Mouse (Mus musculus): ENCODE data around the gene Plxna2.

The Plxna2 gene

DNA sequence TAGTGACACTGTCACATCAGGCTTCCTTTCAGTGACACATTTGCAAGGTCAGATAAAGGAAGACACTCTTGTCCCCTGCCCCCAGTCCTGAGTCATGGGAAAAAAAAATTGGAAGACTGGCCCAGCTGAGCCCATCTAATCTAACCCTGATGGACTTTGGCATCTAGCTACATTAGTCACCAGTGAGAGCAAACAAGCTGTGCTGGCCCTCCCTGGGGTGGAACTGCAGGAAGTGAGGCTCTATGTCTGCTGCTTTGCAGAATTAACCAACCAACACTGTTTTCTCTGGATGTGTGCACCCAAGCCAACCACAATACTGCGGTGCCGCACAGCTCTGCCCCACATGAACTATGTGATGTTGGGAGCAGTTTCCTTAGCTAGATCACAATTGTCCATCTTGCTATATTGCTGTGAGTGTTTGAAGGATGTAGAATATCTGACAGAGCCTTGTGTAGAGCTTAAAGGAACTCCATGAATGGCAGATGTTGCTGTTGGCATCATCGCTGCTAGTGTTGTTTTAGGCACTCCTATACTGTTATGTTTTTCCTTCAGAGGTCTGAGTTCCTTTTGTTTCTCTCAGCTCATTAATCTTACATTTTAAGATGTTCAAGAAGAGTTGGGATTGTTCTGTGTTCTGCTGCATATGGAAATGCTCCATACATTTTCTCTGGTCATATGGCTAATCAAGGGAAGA is 42.6 kb downstream of the Plxna2 start:
- peak; percentile 87 to 90 for DNase-seq (ENCODE audit: low spot score in 2 of 2)

DNA sequence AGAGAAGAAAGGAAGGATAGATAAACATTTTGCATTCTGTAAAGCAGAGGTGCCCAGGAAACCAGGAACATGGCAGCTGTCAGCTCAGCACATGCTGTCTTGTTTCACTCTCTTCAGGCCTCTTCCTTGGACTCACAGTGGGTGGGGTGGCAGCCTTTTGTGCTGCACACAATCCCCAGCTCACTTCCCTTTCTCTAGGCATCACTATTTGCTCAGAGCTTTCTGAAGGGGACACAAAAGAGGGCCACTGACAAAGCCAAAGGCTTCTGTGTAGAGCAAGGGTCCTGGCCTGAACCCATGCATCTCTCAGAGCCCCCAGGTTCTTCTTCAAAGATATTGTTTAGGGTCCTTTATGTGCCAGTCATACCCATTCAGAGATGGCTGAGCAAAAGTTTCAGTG is 45.0 kb downstream of the Plxna2 start:
- no peak for DNase-seq (ENCODE audit: low spot score in 2 of 2)

DNA sequence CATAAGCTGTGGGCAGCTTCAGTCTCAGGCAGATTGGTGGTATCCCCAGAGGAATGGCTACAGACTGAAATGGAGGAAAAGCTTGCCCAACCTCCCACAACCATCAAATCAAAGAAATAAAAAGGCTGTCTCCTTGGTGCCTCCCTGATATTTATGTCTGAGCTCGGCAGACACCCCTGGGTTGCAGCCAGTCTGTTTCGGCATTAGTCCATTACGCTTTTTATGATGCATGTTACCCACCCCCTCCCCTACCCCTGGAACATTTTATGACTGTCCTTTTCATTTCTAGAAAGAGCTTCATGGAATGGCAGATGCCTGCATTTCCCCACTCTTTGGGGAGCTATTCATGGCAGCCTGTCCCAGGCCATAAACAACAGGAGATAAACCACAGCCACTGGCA is 47.7 kb downstream of the Plxna2 start:
- no peak for DNase-seq (ENCODE audit: low spot score in 2 of 2)

DNA sequence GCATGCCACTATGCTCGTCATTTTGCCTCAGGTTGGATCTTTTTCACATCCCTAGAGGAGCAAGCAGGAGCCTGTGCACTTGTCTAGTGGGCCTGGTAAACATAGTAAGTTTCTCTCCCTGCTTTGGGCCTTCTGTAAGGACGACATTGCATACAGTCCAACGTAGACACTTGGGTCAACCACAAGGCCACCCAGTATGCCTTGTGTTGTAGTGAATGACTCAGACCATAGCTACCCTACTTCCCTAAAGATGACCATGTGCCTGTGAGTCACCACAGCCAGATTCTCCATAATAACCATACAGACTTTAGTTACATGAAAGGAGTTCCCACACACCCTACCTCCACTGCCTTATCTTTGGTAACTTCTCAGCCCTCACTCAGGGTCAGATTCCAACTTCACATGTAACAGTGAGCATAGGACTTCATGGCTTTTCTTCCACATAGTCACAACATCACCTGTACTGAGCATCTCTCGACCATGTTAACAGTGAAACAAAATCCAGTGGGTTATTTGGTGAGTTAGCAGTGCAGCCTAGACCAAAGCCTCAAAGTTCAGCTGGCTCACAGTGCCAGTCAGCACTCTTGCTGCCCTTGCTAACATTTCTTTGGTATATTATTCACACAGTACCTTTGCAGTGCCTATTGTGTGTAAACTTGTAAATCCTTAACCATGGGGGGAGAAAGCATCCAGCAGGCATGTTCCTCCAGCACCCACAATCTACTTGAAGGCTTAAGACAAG is 53.9 kb downstream of the Plxna2 start:
- no peak for DNase-seq (ENCODE audit: low spot score in 2 of 2)

DNA sequence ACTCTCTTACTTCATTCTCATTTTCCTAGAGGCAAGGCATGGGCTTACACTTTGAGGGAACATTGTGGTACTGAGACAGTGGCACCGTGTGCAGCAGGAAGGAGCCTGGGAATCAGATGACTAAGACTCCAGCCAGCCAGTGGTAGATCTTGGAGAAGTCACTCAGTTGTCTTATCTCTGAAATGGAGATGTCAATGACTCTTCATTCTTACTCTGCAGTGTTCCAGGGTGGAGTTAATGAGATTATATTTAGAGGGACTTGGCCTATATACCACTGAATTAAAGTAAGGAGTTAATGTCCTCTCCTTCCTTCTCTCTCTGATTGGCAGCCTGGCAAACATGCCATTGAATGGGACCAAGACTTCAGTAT is 54.5 kb downstream of the Plxna2 start:
- DNase-seq (ENCODE audit: low spot score in 2 of 2): no peak

DNA sequence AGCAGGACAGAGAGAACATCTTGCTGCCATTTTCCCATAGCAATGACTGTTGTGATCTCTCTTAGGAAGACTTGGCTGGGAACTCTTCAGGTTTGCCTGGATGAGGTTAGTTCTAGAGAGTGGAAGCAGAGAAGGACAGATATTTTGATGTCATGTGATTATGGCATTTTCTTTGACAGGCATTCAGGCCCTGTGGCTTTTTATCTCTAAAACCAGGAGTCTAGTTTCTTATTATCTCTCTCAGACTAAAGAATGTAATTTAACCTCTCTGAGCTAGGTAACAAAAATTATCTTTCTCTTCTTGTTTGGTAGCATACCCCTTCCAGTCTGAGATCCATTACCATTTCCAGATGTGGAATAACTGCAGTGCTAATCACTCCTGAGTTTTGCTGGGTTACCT is 55.2 kb downstream of the Plxna2 start:
- no peak for DNase-seq (ENCODE audit: low spot score in 2 of 2)

DNA sequence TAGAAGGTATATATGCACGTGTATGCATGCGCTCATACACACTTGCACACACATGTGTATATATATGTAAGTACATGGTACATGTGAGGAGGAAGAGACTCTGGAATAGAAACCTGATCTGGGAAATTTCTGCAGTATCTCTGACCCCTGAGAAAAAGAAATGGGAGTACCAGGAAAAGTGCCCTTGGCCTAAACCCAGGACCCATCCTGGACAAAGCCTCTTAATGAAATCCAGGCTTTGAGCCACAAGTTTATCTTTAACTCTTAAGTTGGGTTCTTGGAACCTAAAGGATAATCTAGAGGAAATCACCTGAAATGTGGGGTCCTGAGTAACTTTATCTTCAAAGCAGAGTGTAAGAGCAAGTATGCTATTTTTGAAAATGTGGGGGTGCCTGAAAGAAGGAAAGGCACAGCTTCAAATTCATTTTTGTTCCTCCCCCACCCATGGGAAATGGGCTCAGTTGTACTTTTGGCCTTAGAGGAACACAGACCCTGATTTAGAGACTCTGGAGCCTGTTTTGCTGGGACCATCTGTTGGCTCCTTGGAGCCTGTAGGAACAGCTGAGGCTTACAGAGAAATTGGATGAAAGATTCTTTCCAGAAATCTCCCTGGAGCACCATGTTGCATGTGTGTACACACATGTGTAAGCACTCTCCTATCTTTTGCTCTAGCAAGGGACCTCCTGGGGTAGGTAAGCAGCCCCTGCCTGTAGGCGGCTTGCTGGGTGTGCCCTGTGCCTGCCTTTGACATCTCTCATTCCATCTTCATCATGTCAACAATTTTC is 57.3 kb downstream of the Plxna2 start:
- peak; percentile 49 to 61 for DNase-seq (ENCODE audit: low spot score in 2 of 2)

DNA sequence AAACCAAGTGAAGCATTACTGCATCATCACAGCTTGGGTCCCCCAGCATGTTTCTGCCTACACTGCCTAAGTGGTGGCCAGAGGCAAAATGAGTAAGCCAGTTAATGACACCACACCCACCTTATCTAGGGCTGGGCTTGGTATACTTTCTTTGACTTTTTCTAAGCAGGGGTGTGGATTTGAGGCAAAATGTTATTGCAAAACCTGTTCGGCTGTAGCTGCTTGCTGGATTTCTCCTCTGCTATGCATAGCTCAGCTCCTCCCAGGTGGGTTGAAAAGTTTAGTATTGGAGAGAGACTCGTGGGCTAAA is 57.8 kb downstream of the Plxna2 start:
- peak; percentile 43 to 52 for DNase-seq (ENCODE audit: low spot score in 2 of 2)

DNA sequence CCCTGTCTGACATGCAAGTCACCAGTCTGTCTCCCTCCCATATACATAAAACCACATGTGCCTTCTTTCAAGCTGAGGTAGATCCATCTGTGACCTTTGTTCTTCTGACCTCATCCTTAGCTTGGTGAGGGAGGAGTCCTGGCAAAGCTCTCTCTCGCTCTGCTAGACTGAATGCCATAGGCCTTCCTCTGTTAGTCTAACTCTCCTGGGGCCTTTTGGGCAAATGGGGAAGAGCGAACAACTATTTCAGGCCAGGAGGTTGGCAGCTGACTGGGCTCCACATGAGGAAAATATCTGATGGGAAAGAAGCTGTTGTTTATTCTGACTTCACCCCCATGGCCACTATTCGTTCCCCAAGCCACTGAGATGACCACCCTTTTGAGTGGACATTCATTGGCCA is 59.9 kb downstream of the Plxna2 start:
- DNase-seq (ENCODE audit: low spot score in 2 of 2): no peak

DNA sequence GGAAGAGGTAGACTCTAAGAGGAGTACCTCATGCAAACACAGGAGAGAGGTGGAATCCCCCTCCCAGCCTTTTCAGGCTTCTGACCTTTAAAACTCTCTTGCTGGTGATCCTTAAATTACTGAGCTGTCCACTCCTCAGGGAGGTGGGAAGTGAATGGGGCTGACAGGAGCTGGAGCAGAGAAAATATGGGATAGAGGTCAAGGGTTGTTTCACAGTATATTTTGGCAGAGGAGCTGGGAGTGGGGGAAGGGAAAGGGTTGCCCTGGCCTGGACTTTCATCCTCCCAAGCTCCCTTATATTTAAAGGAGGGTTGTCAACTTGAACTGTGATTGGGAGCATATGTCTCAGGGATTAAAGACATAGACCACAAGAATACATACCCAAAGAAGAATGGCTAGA is 61.1 kb downstream of the Plxna2 start:
- DNase-seq (ENCODE audit: low spot score in 2 of 2): no peak

DNA sequence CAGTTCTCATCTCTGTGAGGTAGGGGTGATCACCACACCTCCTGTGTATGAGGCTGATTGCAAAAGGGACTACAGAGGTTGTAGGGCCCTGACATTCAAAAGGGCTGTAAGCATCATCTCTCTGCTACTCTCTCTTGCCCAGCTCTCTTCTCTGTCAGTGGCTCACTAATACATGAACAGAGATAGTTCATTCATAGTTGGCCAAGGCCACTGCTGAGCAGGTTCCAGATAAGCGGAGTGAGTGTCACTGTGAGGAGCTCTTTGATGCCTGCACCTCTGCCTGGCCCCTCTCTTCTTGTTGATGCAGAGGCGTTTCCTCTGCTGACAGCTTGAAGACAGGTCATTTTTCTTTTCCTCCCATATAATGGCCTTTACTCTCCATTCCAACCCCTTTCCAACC is 62.1 kb downstream of the Plxna2 start:
- no peak for DNase-seq (ENCODE audit: low spot score in 2 of 2)

DNA sequence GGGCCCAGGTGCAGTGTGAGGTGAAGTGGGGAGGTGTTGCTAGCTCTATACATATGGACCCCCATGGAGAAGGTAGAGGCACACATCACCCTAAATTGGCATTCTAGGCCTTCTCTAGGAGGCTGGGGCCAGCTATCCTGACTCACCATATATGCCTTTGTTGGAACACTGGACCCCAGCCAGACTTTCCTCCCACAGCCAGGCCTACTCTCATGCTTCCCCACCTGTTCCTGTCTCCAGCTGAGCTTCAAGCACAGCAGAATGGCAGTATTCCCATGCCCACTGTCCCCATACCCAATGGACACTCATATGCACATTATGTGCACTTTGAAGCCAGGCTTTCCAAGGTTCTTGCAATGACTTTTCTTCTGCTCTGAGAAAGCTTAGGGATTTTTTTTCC is 64.0 kb downstream of the Plxna2 start:
- DNase-seq (ENCODE audit: low spot score in 2 of 2): no peak

DNA sequence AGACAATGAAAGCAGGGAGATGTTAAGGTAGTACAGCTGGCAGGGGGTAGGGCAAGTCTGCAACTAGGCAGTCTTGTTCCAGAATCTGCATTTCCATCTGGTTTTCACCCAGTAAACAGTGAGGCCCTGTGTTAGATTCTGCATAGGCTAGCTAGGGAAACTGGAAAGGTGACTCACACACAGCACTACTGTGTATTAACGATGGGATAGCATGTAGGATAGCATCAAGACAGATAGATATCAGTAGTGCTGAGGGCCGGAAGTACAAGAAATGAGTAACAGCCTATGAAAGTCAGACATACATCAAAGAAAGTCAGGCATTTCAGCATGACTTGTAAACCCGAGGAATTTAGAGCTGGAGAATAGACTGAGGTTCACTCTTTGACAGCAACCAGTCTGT is 65.1 kb downstream of the Plxna2 start:
- no peak for DNase-seq (ENCODE audit: low spot score in 2 of 2)

DNA sequence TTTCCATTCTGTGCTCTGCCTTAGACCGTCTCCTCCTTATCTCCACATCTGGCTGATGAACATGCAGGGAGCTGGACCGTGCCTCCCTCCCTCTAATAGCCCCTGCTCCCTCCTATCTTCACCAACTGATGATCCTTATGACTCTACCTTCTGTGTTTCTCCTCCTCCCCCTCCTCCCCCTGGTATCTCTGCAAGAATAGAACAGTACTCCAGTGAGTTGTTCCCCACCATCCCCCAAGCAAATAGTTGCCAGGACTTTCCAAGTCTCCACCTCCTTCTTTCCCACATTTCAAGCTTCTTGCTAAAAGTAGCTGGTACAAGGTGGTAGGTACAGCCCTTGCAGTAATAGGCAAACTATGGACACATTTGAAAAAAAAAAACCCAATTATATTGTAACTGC is 67.9 kb downstream of the Plxna2 start:
- no peak for DNase-seq (ENCODE audit: low spot score in 2 of 2)

DNA sequence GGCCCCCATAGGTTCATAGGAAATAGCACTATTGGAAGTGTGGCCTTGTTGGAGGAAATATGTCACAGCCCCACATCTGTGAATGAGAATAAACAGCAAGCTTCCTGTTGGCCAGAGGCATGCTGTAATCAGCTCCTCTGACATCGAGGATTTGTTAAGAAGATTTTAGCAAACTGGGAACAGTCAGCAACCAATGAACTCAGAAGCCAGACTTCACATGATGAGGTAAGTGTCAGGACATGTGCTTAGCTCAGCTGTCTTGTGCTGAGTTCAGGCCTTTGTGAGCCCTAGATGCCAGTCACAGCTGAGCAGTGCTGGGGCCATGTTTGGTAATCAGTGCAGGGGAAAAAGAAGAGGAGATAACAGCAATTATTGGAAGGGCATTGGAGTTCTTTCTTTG is 69.7 kb downstream of the Plxna2 start:
- peak; percentile 50 to 58 for DNase-seq (ENCODE audit: low spot score in 2 of 2)

DNA sequence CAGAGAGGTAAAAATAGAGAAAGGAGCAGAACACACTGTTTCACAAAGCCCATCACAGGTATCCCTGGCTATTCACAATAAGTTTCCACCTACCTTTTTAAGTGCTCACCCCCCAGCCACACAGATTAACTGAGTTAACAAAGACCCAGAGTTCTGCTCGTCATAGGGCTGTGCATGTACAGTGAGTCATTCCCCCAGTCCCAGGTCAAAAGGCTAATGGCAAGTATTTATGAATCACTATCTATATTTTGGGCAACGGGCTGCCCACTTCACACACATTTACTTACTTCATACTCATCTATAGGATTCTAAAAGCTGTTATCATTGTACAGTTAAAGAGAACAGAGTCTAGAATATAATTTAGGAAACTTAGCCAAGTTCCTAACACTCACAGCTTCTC is 70.1 kb downstream of the Plxna2 start:
- no peak for DNase-seq (ENCODE audit: low spot score in 2 of 2)

DNA sequence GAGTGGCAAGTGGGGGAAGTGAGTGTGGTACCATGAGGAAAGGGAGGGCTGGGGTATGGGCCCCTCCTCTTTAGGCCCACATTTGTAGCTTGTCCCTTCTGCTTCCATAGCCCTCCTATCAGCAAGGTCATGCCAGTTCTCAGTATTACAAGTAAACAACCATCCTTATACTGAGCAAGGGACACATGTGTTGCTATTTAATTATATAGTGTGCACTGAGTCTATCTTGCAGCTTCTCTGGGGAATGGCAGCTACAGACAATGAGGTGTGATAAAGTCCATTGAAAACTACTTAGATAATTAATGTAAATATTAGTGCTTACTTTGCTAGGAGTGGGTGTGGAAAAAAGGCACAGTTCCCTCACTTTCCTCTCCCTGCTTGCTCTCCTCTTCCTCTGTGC is 75.0 kb downstream of the Plxna2 start:
- no peak for DNase-seq (ENCODE audit: low spot score in 2 of 2)

DNA sequence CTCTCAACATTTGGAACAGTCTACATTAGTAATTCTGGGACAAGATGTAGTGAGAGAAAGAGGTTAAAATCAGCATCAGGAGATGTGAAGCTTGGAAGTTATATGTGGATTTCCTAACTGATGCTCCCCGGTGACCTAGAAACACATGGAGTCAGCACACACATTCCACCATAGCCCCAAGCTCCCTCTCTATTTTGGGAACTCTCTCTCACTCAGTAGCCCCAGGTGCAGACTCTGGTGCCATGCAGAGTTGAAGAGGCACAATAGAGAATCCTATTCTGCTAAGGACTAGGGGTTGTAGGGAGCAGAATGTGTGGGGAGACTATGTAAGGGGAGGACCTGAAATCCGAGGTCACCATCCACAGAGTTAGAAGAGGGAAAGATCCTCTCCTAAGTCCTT is 75.5 kb downstream of the Plxna2 start:
- DNase-seq (ENCODE audit: low spot score in 2 of 2): no peak

DNA sequence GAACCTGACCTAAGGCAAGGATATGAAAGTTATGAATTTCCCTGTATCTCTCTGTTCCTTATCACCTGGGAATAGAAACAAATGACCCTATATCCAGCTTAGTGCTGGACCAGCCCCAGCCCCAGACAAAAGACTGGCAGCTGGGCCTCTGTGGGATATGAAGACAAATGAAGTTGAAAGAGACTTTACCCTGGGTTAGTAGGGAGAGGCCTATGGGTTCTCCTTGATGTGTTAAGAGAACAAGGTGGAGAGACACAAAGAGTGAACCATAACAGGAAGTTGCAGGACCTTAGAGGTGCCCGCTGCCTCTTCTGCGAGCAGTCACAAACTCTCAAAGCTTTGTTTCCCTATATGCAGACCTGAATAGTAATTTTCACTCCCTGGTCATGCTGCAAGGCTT is 76.8 kb downstream of the Plxna2 start:
- DNase-seq (ENCODE audit: low spot score in 2 of 2): no peak

DNA sequence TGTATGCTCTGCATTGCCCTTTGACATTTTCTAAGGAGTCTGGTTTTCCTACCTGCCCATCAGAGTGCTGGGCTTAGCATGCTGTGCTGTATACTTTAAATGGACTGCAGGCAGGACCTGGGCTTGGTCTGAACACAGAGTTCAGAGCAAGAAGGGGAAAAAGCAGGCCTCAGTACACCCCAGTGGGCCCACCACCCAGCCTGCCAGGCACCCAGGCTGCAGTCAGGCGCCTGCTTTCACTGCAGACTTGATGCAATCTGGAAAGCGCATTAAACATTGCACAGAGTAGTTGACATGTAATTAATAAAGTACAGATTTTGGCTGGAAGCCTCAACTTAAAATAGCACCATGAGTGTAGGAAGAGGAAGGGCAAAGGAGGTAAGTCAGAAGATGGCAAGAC is 79.4 kb downstream of the Plxna2 start:
- peak in 1 of 2 experiments; percentile 37 for DNase-seq (ENCODE audit: low spot score in 2 of 2)

DNA sequence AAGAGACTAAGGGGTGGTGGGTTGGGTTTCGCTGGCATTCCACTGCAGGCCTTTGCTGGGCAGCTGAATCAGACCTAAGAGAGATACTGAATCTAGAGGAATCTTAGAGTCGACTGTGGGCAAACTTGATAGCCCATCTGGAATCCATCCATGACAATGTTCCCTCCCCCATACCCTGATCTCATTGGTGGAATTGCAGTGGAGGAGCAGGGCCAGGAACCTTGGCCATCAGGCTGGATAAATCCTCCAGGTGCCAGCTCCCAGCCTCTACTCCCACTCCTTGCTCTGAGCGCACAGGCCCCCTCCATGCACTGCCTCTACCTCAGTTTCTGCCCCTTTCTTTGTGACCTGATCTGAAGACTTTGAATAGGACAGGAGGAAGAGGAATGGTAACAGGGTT is 81.3 kb downstream of the Plxna2 start:
- DNase-seq (ENCODE audit: low spot score in 2 of 2): no peak

DNA sequence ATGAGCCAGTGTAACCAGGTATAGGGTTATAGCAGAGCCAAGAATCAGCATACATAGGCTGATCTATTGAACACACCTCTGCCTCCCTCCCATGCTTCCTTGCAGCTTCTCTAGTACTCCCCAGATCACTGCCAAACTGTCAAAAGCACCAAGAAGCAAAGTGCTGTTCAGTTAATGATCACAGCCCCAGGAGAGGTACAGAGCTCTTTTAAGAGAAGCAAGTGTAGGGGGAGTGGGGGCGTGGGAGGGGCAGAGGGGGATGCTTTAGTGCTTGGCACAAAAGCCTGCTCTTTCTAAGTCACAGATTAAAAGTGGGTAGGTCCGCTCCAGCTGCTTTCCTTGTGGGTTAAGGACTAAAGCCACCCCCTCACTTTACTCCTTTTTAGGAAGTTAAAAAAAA is 85.2 kb downstream of the Plxna2 start:
- DNase-seq (ENCODE audit: low spot score in 2 of 2): no peak

DNA sequence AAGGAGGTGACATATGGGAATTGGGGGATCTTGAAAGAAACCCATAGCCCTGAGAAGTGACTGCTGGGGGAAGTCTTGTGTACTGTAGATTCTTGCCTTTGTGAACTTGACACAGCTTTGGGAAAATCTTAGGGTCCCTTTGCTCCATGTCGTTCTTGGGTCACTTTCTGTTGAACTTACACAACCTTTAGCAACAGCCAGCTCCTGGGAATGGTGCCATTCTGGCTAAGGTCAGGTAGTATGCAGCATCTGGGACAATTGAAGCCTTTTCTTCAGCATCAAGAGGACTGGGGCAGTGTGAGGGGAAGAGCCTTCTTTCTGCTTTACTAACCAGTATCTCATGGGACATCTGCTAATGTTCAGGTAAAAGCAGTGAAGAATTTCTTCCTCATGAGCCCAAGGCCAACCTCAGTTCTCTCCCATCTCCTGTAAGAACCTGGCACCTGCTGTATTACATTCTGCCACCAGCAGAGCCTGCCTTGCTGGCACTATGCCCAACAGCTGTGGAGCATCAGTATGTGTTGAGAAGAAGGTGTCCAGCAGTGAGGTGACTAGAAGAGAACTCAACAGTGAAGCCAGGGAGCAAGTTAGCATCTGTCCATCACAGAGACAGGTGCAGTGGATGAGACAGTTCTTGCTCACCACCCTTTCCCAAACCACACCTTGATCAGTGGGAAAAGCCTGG is 86.3 kb downstream of the Plxna2 start:
- no peak for DNase-seq (ENCODE audit: low spot score in 2 of 2)
